Mouse (Mus musculus) gastrocnemius, postnatal 14 days (tissue): ENCODE measurements around the gene Fam107b. TPM values are rescaled to one million over a fixed set of nuclear protein-coding genes. Genes with fewer than 3 reads are reported as not detected.
"Not testable (repeated sequence)": the region's sequence is repeated elsewhere in the genome, so short reads cannot be mapped to it uniquely, and the experiment has no call there.

Experiments used
- DNase-seq: peaks from one replicate; pipeline ENCODE4 v3.0.0; 2021; ENCODE audit warnings: mixed read lengths
- intact Hi-C: fragments of 180-260 bp; cut with DNase I; formaldehyde crosslinking; loops from one replicate; pipeline ENCODE4 v1.15.1; 2025; ENCODE audit warnings: low total_unique reads
- total RNA-seq, 2 experiments: library from RNA; stranded (reverse); gene quantifications; 2 replicates each; pipeline ENCODE4 v1.2.3; 2021

Fam107b gene
- total RNA-seq, 2 experiments from 2014 or later = 5.1 to 7.3 TPM

- no peak for DNase-seq
- intact Hi-C loops = no loop called here
Observed at GRCm38 (mm10) chr2:3704311-3705162, 134.2 kb downstream of the Fam107b start.

GRCm38 (mm10) chr2:3705283-3705682, 135.0 kb downstream of the Fam107b start:
- intact Hi-C loops, DNase-seq: not testable (repeated sequence)

- no peak for DNase-seq
- intact Hi-C loops = no loop called here
Observed at GRCm38 (mm10) chr2:3707236-3707635, 136.9 kb downstream of the Fam107b start.

GRCm38 (mm10) chr2:3708621-3709020, 138.3 kb downstream of the Fam107b start:
- intact Hi-C loops = no loop called here
- no peak for DNase-seq

GRCm38 (mm10) chr2:3709882-3710281, 139.6 kb downstream of the Fam107b start:
- intact Hi-C loops = no loop called here
- DNase-seq = no peak

GRCm38 (mm10) chr2:3710521-3710920, 140.2 kb downstream of the Fam107b start:
- intact Hi-C loops = no loop called here
- no peak for DNase-seq

GRCm38 (mm10) chr2:3712369-3713042, 142.2 kb downstream of the Fam107b start:
- intact Hi-C loops = no loop called here

GRCm38 (mm10) chr2:3713212-3713681, 143.0 kb downstream of the Fam107b start:
- peak; percentile 94 for DNase-seq
- intact Hi-C loops = no loop called here

More at GRCm38 (mm10) chr2:3712369-3713042, 142.2 kb downstream of the Fam107b start:
- no peak for DNase-seq

GRCm38 (mm10) chr2:3713682-3714361, 143.5 kb downstream of the Fam107b start:
- intact Hi-C loops = no loop called here
- DNase-seq = peak; percentile 49

GRCm38 (mm10) chr2:3714511-3714910, 144.2 kb downstream of the Fam107b start:
- DNase-seq = no peak
- intact Hi-C loops = no loop called here

GRCm38 (mm10) chr2:3715424-3715823, 145.1 kb downstream of the Fam107b start:
- intact Hi-C loops = no loop called here
- no peak for DNase-seq

- intact Hi-C loops = no loop called here
- DNase-seq = no peak
Observed at GRCm38 (mm10) chr2:3717268-3717667, 147.0 kb downstream of the Fam107b start.

GRCm38 (mm10) chr2:3717847-3718246, 147.6 kb downstream of the Fam107b start:
- intact Hi-C loops = no loop called here
- no peak for DNase-seq

- DNase-seq, intact Hi-C loops: not testable (repeated sequence)
Observed at GRCm38 (mm10) chr2:3719436-3720121, 149.3 kb downstream of the Fam107b start.

GRCm38 (mm10) chr2:3721107-3721506, 150.8 kb downstream of the Fam107b start:
- intact Hi-C loops = no loop called here
- no peak for DNase-seq

GRCm38 (mm10) chr2:3721974-3722373, 151.7 kb downstream of the Fam107b start:
- intact Hi-C loops = no loop called here
- DNase-seq = no peak

GRCm38 (mm10) chr2:3723391-3724106, 153.3 kb downstream of the Fam107b start:
- intact Hi-C loops = no loop called here
- DNase-seq = no peak

- intact Hi-C loops = no loop called here
- no peak for DNase-seq
Observed at GRCm38 (mm10) chr2:3726501-3727078, 156.3 kb downstream of the Fam107b start.
